Mouse (Mus musculus) heart, postnatal 25 days (tissue): Measurements from ENCODE around the gene Fam126b. TPM values are rescaled to one million over a fixed set of nuclear protein-coding genes. Genes with fewer than 3 reads are reported as not detected.

ENCODE experiments used
- total RNA-seq, 2 experiments: library from RNA; stranded (reverse); gene quantifications; 2 replicates each; pipeline ENCODE4 v1.2.3; 2021

Gene Fam126b
- total RNA-seq, 2 experiments from 2014 or later, result 12.5 to 18.1 TPM

Other genes with a start within 250 kb of the Fam126b start
- 10 to 100 TPM; 62.7 to 75.9 TPM for gene Bzw1, start 193.4 kb downstream of the Fam126b start, total RNA-seq
- gene Clk1, start 162.3 kb downstream of the Fam126b start, total RNA-seq, result 10 to 100 TPM; 53.1 to 59.9 TPM
- gene Nif3l1, start 141.2 kb downstream of the Fam126b start, total RNA-seq, result 10 to 100 TPM; 12.1 to 14.2 TPM
- 10 to 100 TPM; 17.5 to 19.3 TPM for gene Ppil3, start 140.8 kb downstream of the Fam126b start, total RNA-seq
- 1 to 10 TPM; 9.3 to 9.6 TPM for gene Orc2, start 81.2 kb downstream of the Fam126b start, total RNA-seq
- 100 to 1,000 TPM; 283 to 313 TPM for gene Ndufb3, start 61 bp upstream of the Fam126b start, total RNA-seq
- not detected for gene Als2cr12, start 109.7 kb upstream of the Fam126b start, total RNA-seq
- gene Cflar, start 125.2 kb upstream of the Fam126b start, total RNA-seq, result 10 to 100 TPM; 52.1 to 59.3 TPM
- gene Casp8, start 209.1 kb upstream of the Fam126b start, total RNA-seq, result 1 to 10 TPM; 8.0 to 8.2 TPM